In genomic region chr6:119096481-119096880, GRCm38 (mm10) we compare ENCODE assay signal across 23 mouse cellular contexts.
A peak's percentile ranks its signal among the peaks of the same experiment; 100 is the strongest.
DNase-seq lines count a peak whose midpoint lies in the region; ATAC-seq and TF ChIP-seq lines count a peak whose summit lies in the region.
"Had no signal": no experiment of that assay in that cellular context is flagged by ENCODE, and none has a peak within 500 bp of the region (broad histone marks: within the 10 kb centered on the region; RNA-seq: fewer than 3 reads in every experiment).

No protein-coding gene starts in this region.

- no peaks in the 10 kb centered on the region for H3K27me3 ChIP-seq in forebrain, embryonic 16.5 days (replicated peaks; ENCODE audit: control insufficient read depth, insufficient read depth, low read length)
- H3K27me3 ChIP-seq in forebrain, embryonic 11.5 days (ENCODE audit: control insufficient read depth, insufficient read depth, low read length) = no peaks in the 10 kb centered on the region
- no peaks in the 10 kb centered on the region for H3K27me3 ChIP-seq in lung, embryonic 14.5 days (ENCODE audit: insufficient read depth, low read length)
- H3K27me3 ChIP-seq in lung, postnatal 0 days (replicated peaks; ENCODE audit: insufficient read depth, low read length) = no peaks in the 10 kb centered on the region
- H3K27me3 ChIP-seq: forebrain, embryonic 15.5 days; heart, embryonic 12.5 days had no signal

- no peak for TF ChIP-seq CTCF in lung, embryonic 14.5 days (IDR thresholded peaks at IDR 0.05; ENCODE audit: low read depth)
- no peak for TF ChIP-seq CTCF in lung, postnatal 0 days (IDR thresholded peaks at IDR 0.05)

- no peak overlapping the region for H3K4me3 ChIP-seq in forebrain, embryonic 16.5 days (replicated peaks; ENCODE audit: low read length)
- no peak overlapping the region for H3K4me3 ChIP-seq in forebrain, embryonic 11.5 days (ENCODE audit: low read depth, low read length)
- no peak overlapping the region for H3K4me3 ChIP-seq in lung, embryonic 14.5 days (ENCODE audit: low read depth, low read length)
- H3K4me3 ChIP-seq in lung, postnatal 0 days (ENCODE audit: low read depth, low read length) = no peak overlapping the region
- H3K4me3 ChIP-seq: forebrain, embryonic 10.5 days; forebrain, embryonic 15.5 days; gastrocnemius, adult 2 months; heart, embryonic 12.5 days had no signal

- H3K4me1 ChIP-seq in forebrain, embryonic 16.5 days (replicated peaks; ENCODE audit: control insufficient read depth, insufficient read depth, low read length) = no peaks in the 10 kb centered on the region; the same call in 1 of the 2 replicates
- no peaks in the 10 kb centered on the region for H3K4me1 ChIP-seq in forebrain, embryonic 11.5 days (replicated peaks; ENCODE audit: control insufficient read depth, insufficient read depth, low read length)
- 0 out of 2 replicates have a peak, but pooled peaks cover 5% of the 10 kb centered on the region for H3K4me1 ChIP-seq in lung, embryonic 14.5 days (ENCODE audit: insufficient read depth)
- H3K4me1 ChIP-seq in lung, postnatal 0 days (ENCODE audit: insufficient read depth, low read depth, low read length) = peaks cover 12% of the 10 kb centered on the region; the same call in 1 of the 2 replicates

- no peaks in the 10 kb centered on the region for H3K9me3 ChIP-seq in forebrain, embryonic 16.5 days (ENCODE audit: control insufficient read depth, low read length)
- H3K9me3 ChIP-seq in forebrain, embryonic 11.5 days (ENCODE audit: control insufficient read depth, low read length) = no peaks in the 10 kb centered on the region
- H3K9me3 ChIP-seq in lung, embryonic 14.5 days (ENCODE audit: low read depth, low read length) = no peaks in the 10 kb centered on the region
- no peaks in the 10 kb centered on the region for H3K9me3 ChIP-seq in lung, postnatal 0 days (ENCODE audit: low read length)
- H3K9me3 ChIP-seq: forebrain, embryonic 10.5 days; forebrain, embryonic 15.5 days; heart, embryonic 12.5 days had no signal

- no peaks in the 10 kb centered on the region for H3K36me3 ChIP-seq in forebrain, embryonic 16.5 days (ENCODE audit: control insufficient read depth, insufficient read depth)
- no peaks in the 10 kb centered on the region for H3K36me3 ChIP-seq in forebrain, embryonic 11.5 days (ENCODE audit: control insufficient read depth, insufficient read depth, low read length)
- H3K36me3 ChIP-seq in lung, embryonic 14.5 days (ENCODE audit: insufficient read depth) = no peaks in the 10 kb centered on the region
- H3K36me3 ChIP-seq in lung, postnatal 0 days (ENCODE audit: insufficient read depth, low read length) = no peaks in the 10 kb centered on the region
- H3K36me3 ChIP-seq: forebrain, embryonic 10.5 days; forebrain, embryonic 15.5 days; heart, embryonic 12.5 days had no signal

- H3K4me2 ChIP-seq in forebrain, embryonic 16.5 days (ENCODE audit: low read length) = no peak overlapping the region
- no peak overlapping the region for H3K4me2 ChIP-seq in forebrain, embryonic 11.5 days (ENCODE audit: low read depth, low read length, severe bottlenecking)
- no peak overlapping the region for H3K4me2 ChIP-seq in lung, embryonic 14.5 days
- no peak overlapping the region for H3K4me2 ChIP-seq in lung, postnatal 0 days (replicated peaks; ENCODE audit: low read depth, low read length)
- H3K4me2 ChIP-seq: forebrain, embryonic 15.5 days; heart, embryonic 12.5 days; hindbrain, embryonic 14.5 days had no signal

- no peak for DNase-seq in forebrain, embryonic 11.5 days (ENCODE audit: low spot score)
- DNase-seq in lung, embryonic 14.5 days = peak; percentile 49
- no peak for DNase-seq in lung, postnatal 36 days
- peak; percentile 70 for DNase-seq in lung, postnatal 0 days (ENCODE audit: low spot score)
- no peak for DNase-seq in lung, postnatal 25 days (ENCODE audit: low spot score)
- no peak for DNase-seq in right cerebral cortex, postnatal 36 days (ENCODE audit: low spot score in 2 of 2)
- DNase-seq: adrenal gland, adult 2 months; adrenal gland, postnatal 14 days; cerebellum, adult 11-12 months; gastrocnemius, adult 2 months; gastrocnemius, postnatal 14 days; heart, adult 11 months; heart, postnatal 14 days; heart, postnatal 4 days had no signal

- peak; percentile 12; the same call in 1 of the 2 replicates for ATAC-seq in forebrain, embryonic 16.5 days
- ATAC-seq in forebrain, embryonic 11.5 days (replicated peaks; ENCODE audit: low FRiP score) = no peak
- peak; percentile 54; the same call in 1 of the 2 replicates for ATAC-seq in lung, embryonic 14.5 days (ENCODE audit: insufficient read depth)
- ATAC-seq in lung, postnatal 0 days = peak; percentile 65
- ATAC-seq: CD4-positive, CD25-positive, alpha-beta regulatory T cell, adult 4 months; forebrain, embryonic 15.5 days; hindbrain, postnatal 0 days; inflammation-experienced regulatory T-cells, adult 6 months; intestine, embryonic 16.5 days had no signal

- no peak overlapping the region for H3K9ac ChIP-seq in forebrain, embryonic 16.5 days (replicated peaks; ENCODE audit: low read depth, low read length)
- H3K9ac ChIP-seq in forebrain, embryonic 11.5 days (ENCODE audit: low read length) = no peak overlapping the region
- no peak overlapping the region for H3K9ac ChIP-seq in lung, embryonic 14.5 days
- no peak overlapping the region for H3K9ac ChIP-seq in lung, postnatal 0 days (replicated peaks; ENCODE audit: low read depth)
- H3K9ac ChIP-seq: forebrain, embryonic 15.5 days; heart, embryonic 12.5 days; hindbrain, embryonic 14.5 days had no signal

- no peak overlapping the region for H3K27ac ChIP-seq in forebrain, embryonic 16.5 days (ENCODE audit: low read length)
- H3K27ac ChIP-seq in forebrain, embryonic 11.5 days (ENCODE audit: low read depth, low read length) = no peak overlapping the region
- H3K27ac ChIP-seq in lung, embryonic 14.5 days (ENCODE audit: low read depth) = 0 out of 2 replicates have a peak overlapping the region, but pooled peaks have one; percentile 19
- no peak overlapping the region for H3K27ac ChIP-seq in lung, postnatal 0 days (ENCODE audit: low read length)
- H3K27ac ChIP-seq: forebrain, embryonic 10.5 days; forebrain, embryonic 15.5 days; gastrocnemius, adult 2 months; hindbrain, embryonic 14.5 days; hindbrain, postnatal 0 days had no signal

- no peak for TF ChIP-seq EP300 in lung, postnatal 0 days (IDR thresholded peaks at IDR 0.05)

- 63% methylated on average over 7 of the region's 7 CpGs for WGBS in forebrain, embryonic 16.5 days
- WGBS in forebrain, embryonic 11.5 days = 83% methylated on average over 7 of the region's 7 CpGs
- 51% methylated on average over 7 of the region's 7 CpGs for WGBS in lung, embryonic 14.5 days
- 53% methylated on average over 7 of the region's 7 CpGs for WGBS in lung, postnatal 0 days

Comparison
In these comparisons a context has a peak if more than half of its experiments do, and no peak if none do; other contexts are left out.
1. DNase-seq: peak in lung, embryonic 14.5 days (single experiment) and lung, postnatal 0 days (single experiment); none in forebrain, embryonic 11.5 days (single experiment), lung, postnatal 36 days (single experiment), lung, postnatal 25 days (single experiment) and right cerebral cortex, postnatal 36 days (0 of 2).